Mouse (Mus musculus): Measurements from ENCODE around the gene Atg16l2. TPM values are rescaled to one million over a fixed set of nuclear protein-coding genes. Genes with fewer than 3 reads are reported as not detected.

Gene Atg16l2
- total and polyA plus RNA-seq, 3 experiments = 0.38 to 3.2 (median 1.9) TPM

DNA sequence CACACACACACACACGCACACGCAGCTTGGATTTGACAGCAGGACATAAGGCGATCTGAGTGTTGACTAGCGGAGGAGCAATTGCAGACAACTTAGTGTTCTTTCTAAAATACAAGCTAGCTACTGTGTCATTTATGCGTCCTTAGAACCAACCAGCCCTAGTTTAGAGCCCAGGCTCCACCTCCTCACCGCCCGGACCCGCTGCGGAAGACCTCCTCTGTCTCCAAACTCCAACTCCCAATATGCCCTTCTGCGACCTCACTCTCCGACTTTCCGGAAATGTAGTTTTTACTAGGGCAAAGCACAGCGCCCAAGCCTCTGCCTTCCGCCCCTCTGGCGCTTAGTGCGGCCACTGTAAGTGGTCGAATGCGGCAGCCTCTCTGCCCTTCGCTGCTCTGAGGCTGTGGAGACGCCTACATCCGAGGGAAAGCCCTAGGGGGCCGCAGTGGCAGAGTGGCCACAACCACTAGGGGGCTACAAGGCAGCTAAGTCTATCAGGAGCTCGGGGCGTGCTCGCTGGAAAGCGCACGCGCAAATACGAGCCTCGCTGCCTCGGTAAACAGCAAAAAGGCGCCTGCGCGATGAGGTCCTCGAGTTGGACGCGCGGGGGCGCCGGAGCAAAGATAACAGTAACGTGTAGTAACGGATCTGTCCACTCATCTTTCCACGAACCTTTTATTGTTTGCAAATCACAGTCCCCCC is 8.4 kb upstream of the Atg16l2 start:
- no peaks in the 10 kb centered on the region for H3K36me3 ChIP-seq (replicated peaks)
- H3K4me3 ChIP-seq (ENCODE audit: low read depth, low read length) = peak overlapping the region; percentile 74
- peak; percentile 88 for DNase-seq (ENCODE audit: low spot score)
- ATAC-seq (ENCODE audit: extremely low read depth, insufficient number of reproducible peaks, low FRiP score, poor library complexity, severe bottlenecking) = peak; percentile 85
- no peak for TF ChIP-seq GATA2 (IDR thresholded peaks at IDR 0.05; ENCODE audit: borderline replicate concordance, low read depth, low read length)
- TF ChIP-seq TAL1 (conservative IDR thresholded peaks at IDR 0.05; ENCODE audit: low read depth, low read length) = no peak
- peak; percentile 76 for TF ChIP-seq CTCF (IDR thresholded peaks at IDR 0.05; ENCODE audit: low read depth, low read length)
- TF ChIP-seq POLR2AphosphoS5 (IDR thresholded peaks at IDR 0.05; ENCODE audit: insufficient replicate concordance, low read depth, low read length) = no peak
- TF ChIP-seq GATA1 (IDR thresholded peaks at IDR 0.05; ENCODE audit: borderline replicate concordance, low read length) = no peak
- no peaks in the 10 kb centered on the region for H3K9me3 ChIP-seq (replicated peaks)
- H3K4me1 ChIP-seq (ENCODE audit: insufficient read depth, low read depth, low read length) = peaks cover 20% of the 10 kb centered on the region
- peaks cover 17% of the 10 kb centered on the region for H3K27me3 ChIP-seq (ENCODE audit: insufficient read depth, low read length)

DNA sequence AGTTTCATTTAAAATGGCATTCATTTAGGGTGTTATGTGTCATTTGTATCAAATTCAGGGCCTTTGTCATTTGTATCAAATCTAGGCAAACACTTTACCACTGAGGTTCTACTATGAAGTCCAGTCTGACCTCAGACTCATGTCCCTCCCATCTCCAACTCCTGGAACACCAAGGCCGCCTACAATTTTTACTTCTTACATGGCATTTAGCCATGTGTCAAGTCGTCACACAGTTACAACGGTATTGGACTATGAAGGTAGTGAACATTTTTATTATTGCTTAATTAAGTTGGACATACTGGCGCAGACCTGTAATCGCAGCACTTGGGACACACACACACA is 7.9 kb upstream of the Atg16l2 start:
- DNase-seq (ENCODE audit: low spot score) (no peak), ATAC-seq (ENCODE audit: extremely low read depth, insufficient number of reproducible peaks, low FRiP score, poor library complexity, severe bottlenecking) (no peak)
- no peaks in the 10 kb centered on the region for H3K9me3 ChIP-seq (replicated peaks)
- H3K4me1 ChIP-seq (ENCODE audit: insufficient read depth, low read depth, low read length) = peaks cover 20% of the 10 kb centered on the region
- H3K27me3 ChIP-seq (ENCODE audit: insufficient read depth, low read length) = peaks cover 17% of the 10 kb centered on the region
- H3K4me3 ChIP-seq (ENCODE audit: low read depth, low read length) = peak overlapping the region; percentile 74
- no peaks in the 10 kb centered on the region for H3K36me3 ChIP-seq (replicated peaks)
- TF ChIP-seq TAL1 (conservative IDR thresholded peaks at IDR 0.05; ENCODE audit: low read depth, low read length) (no peak), GATA2 (IDR thresholded peaks at IDR 0.05; ENCODE audit: borderline replicate concordance, low read depth, low read length) (no peak), GATA1 (IDR thresholded peaks at IDR 0.05; ENCODE audit: borderline replicate concordance, low read length) (no peak), CTCF (IDR thresholded peaks at IDR 0.05; ENCODE audit: low read depth, low read length) (no peak), POLR2AphosphoS5 (IDR thresholded peaks at IDR 0.05; ENCODE audit: insufficient replicate concordance, low read depth, low read length) (no peak)

DNA sequence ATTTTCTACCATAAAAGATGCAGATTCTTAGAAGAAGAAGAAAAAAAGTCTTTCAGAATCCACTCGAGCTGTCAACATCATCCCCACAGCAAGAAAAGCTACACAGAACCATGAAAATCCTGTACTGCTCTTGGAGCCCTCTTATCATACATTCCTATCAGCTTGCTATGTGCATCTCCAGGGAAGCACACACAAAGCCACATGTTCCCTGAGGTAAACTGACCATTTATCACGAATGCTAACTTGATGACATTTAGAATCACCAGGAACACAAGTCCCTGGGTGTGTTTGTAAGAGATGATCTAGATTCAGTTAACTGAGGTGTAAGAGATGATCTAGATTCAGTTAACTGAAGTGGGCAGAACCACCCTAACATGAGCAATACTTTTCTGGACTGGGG is 4.8 kb upstream of the Atg16l2 start:
- Histone ChIP-seq H3K27me3 (ENCODE audit: insufficient read depth, low read length) (peaks cover 8% of the 10 kb centered on the region; the same call in 1 of the 2 replicates), H3K4me1 (ENCODE audit: insufficient read depth, low read depth, low read length) (peaks cover 26% of the 10 kb centered on the region), H3K9me3 (replicated peaks) (no peaks in the 10 kb centered on the region), H3K36me3 (replicated peaks) (no peaks in the 10 kb centered on the region), H3K4me3 (ENCODE audit: low read depth, low read length) (no peak overlapping the region)
- DNase-seq (ENCODE audit: low spot score) (no peak), ATAC-seq (ENCODE audit: extremely low read depth, insufficient number of reproducible peaks, low FRiP score, poor library complexity, severe bottlenecking) (no peak)
- no peak for TF ChIP-seq GATA2 (IDR thresholded peaks at IDR 0.05; ENCODE audit: borderline replicate concordance, low read depth, low read length)
- no peak for TF ChIP-seq CTCF (IDR thresholded peaks at IDR 0.05; ENCODE audit: low read depth, low read length)
- no peak for TF ChIP-seq POLR2AphosphoS5 (IDR thresholded peaks at IDR 0.05; ENCODE audit: insufficient replicate concordance, low read depth, low read length)
- no peak for TF ChIP-seq GATA1 (IDR thresholded peaks at IDR 0.05; ENCODE audit: borderline replicate concordance, low read length)
- no peak for TF ChIP-seq TAL1 (conservative IDR thresholded peaks at IDR 0.05; ENCODE audit: low read depth, low read length)

DNA sequence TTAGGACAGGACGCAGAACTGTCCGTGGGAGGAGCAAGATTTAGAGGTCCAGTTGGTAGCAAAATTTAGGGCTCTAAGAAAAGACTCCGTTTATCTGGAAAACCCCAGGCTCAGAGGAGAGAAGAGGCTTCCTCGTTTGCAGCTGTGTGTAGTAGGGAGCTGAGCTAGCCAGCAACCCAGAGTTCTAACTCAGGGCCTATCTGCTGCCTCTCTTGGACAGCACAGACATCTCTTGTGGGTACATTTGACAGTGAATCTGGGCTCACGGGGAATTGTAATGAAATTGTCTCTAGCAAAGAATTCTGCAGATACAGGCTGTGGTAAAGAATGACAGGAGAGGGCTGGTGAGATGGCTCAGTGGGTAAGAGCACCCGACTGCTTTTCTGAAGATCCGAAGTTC is 640 bp upstream of the Atg16l2 start:
- TF ChIP-seq TAL1 (conservative IDR thresholded peaks at IDR 0.05; ENCODE audit: low read depth, low read length) = no peak
- TF ChIP-seq POLR2AphosphoS5 (IDR thresholded peaks at IDR 0.05; ENCODE audit: insufficient replicate concordance, low read depth, low read length) = no peak
- no peak for TF ChIP-seq GATA1 (IDR thresholded peaks at IDR 0.05; ENCODE audit: borderline replicate concordance, low read length)
- TF ChIP-seq GATA2 (IDR thresholded peaks at IDR 0.05; ENCODE audit: borderline replicate concordance, low read depth, low read length) = no peak
- H3K9me3 ChIP-seq (replicated peaks) = no peaks in the 10 kb centered on the region
- peak overlapping the region; percentile 79; the same call in 1 of the 2 replicates for H3K4me3 ChIP-seq (ENCODE audit: low read depth, low read length)
- H3K36me3 ChIP-seq (replicated peaks) = no peaks in the 10 kb centered on the region
- DNase-seq (ENCODE audit: low spot score) (no peak), ATAC-seq (ENCODE audit: extremely low read depth, insufficient number of reproducible peaks, low FRiP score, poor library complexity, severe bottlenecking) (no peak)
- H3K4me1 ChIP-seq (ENCODE audit: insufficient read depth, low read depth, low read length) = peaks cover 25% of the 10 kb centered on the region
- H3K27me3 ChIP-seq (ENCODE audit: insufficient read depth, low read length) = peaks cover 42% of the 10 kb centered on the region

DNA sequence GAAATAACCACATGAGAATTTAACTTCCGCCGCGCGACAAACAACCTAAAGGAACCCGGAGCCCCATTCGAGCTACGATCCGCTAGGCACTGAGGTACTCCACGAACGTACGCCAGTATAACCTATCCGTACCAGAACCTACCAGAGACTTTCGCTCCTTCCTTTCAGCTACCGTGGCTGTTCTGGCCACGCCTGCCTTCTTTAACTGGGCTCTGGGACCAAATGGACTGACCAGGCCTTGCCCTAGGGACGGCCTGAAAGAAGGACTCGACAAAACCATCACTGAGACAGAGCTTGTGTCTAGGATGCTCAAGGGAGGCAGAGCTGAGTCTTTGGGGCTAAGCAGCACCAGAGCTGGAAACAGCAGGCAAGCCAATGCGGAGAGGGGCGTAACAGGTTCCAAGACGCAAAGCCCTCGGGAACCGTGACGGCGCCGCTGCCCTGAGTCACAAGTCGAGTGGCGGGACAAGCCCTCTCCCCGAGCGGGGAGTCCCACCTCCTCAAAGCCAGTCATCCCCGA is 630 bp downstream of the Atg16l2 start:
- Histone ChIP-seq H3K9me3 (replicated peaks) (no peaks in the 10 kb centered on the region), H3K27me3 (ENCODE audit: insufficient read depth, low read length) (peaks cover 43% of the 10 kb centered on the region), H3K4me3 (ENCODE audit: low read depth, low read length) (peak overlapping the region; percentile 79), H3K36me3 (replicated peaks) (peaks cover 3% of the 10 kb centered on the region), H3K4me1 (ENCODE audit: insufficient read depth, low read depth, low read length) (peaks cover 25% of the 10 kb centered on the region)
- no peak for DNase-seq (ENCODE audit: low spot score)
- ATAC-seq (ENCODE audit: extremely low read depth, insufficient number of reproducible peaks, low FRiP score, poor library complexity, severe bottlenecking) = no peak
- TF ChIP-seq TAL1 (conservative IDR thresholded peaks at IDR 0.05; ENCODE audit: low read depth, low read length) (no peak), POLR2AphosphoS5 (IDR thresholded peaks at IDR 0.05; ENCODE audit: insufficient replicate concordance, low read depth, low read length) (no peak), GATA1 (IDR thresholded peaks at IDR 0.05; ENCODE audit: borderline replicate concordance, low read length) (no peak), GATA2 (IDR thresholded peaks at IDR 0.05; ENCODE audit: borderline replicate concordance, low read depth, low read length) (no peak), CTCF (IDR thresholded peaks at IDR 0.05; ENCODE audit: low read depth, low read length) (no peak)

DNA sequence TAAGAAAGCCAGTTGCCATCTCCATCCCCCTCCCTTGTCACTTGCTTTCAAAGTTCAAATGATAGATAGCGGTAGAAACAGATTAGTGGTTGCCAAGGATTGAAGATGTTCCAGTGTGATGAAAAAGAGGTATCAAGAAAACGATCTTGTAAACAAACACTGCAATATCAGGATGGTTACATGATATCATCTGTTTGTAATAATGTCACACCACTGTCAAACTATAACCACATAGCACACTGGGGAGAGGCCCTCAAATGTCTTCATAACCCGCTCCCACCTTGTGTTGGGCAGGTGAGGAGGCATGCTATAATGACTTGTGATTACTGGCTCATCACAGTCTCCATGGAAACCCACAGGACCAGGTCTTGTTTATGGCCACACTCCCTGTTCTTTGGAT is 3.7 kb downstream of the Atg16l2 start:
- peaks cover 36% of the 10 kb centered on the region for H3K27me3 ChIP-seq (ENCODE audit: insufficient read depth, low read length)
- H3K4me1 ChIP-seq (ENCODE audit: insufficient read depth, low read depth, low read length) = peaks cover 25% of the 10 kb centered on the region
- DNase-seq (ENCODE audit: low spot score) (no peak), ATAC-seq (ENCODE audit: extremely low read depth, insufficient number of reproducible peaks, low FRiP score, poor library complexity, severe bottlenecking) (no peak)
- H3K4me3 ChIP-seq (ENCODE audit: low read depth, low read length) = no peak overlapping the region
- no peak for TF ChIP-seq POLR2AphosphoS5 (IDR thresholded peaks at IDR 0.05; ENCODE audit: insufficient replicate concordance, low read depth, low read length)
- TF ChIP-seq GATA1 (IDR thresholded peaks at IDR 0.05; ENCODE audit: borderline replicate concordance, low read length) = no peak
- TF ChIP-seq CTCF (IDR thresholded peaks at IDR 0.05; ENCODE audit: low read depth, low read length) = no peak
- TF ChIP-seq GATA2 (IDR thresholded peaks at IDR 0.05; ENCODE audit: borderline replicate concordance, low read depth, low read length) = no peak
- no peak for TF ChIP-seq TAL1 (conservative IDR thresholded peaks at IDR 0.05; ENCODE audit: low read depth, low read length)
- H3K36me3 ChIP-seq (replicated peaks) = peaks cover 8% of the 10 kb centered on the region
- no peaks in the 10 kb centered on the region for H3K9me3 ChIP-seq (replicated peaks)

All from G1E (cell line).